Mouse (Mus musculus): ENCODE results near the gene Slc34a1. TPM values are rescaled to one million over a fixed set of nuclear protein-coding genes. Genes with fewer than 3 reads are reported as not detected.

Gene Slc34a1
- polyA plus RNA-seq, 1 experiment from 2014 or later, result 0.06 TPM

DNA sequence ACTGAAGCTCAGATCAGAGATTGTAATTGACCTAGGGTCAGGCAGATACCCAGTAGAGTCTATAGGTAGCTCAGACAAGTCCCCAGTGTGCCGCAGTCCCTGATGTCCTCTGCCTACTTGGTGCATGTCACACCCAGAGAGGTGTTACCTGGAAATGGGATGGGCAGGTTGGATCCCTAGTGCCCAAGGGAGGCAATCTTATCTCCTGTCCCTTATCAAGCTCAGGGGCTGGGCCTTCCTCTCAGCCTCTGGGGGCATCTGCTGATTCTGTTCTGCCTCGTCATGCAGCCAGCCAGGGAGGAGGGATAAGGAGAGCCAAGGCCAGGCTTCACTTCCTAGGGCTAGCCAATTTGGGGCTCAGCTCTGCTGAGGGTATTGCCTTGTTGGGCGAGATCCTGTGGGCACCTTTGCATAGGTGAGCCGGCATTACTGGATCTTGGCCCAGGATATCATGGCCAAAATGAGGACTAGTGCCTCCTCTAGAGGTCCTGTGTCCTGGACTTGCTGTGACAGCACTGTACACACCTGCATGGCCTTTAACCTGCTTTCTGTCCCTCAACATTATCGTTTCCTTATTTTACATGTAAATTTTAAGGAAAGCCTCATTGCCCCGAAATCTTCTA is 48.6 kb downstream of the Slc34a1 start:
- no peaks in the 10 kb centered on the region for H3K9me3 ChIP-seq
- H3K27ac ChIP-seq, result peak overlapping the region; percentile 99; the same call in 1 of the 2 replicates
- H3K4me1 ChIP-seq, result peaks cover 29% of the 10 kb centered on the region
- no peak for ATAC-seq (ENCODE audit: insufficient read depth, low FRiP score, low read depth)
- peak overlapping the region; percentile 74 for H3K4me3 ChIP-seq (replicated peaks)
- H3K36me3 ChIP-seq, result peaks cover 15% of the 10 kb centered on the region
- WGBS, result 73% methylated on average over 6 of the region's 6 CpGs
- H3K27me3 ChIP-seq (replicated peaks), result no peaks in the 10 kb centered on the region
- H3K4me2 ChIP-seq, result peak overlapping the region; percentile 83
- no peak overlapping the region for H3K9ac ChIP-seq

- H3K36me3 ChIP-seq, result peaks cover 24% of the 10 kb centered on the region
- H3K27me3 ChIP-seq (replicated peaks), result no peaks in the 10 kb centered on the region
- H3K9me3 ChIP-seq, result no peaks in the 10 kb centered on the region
- no peak overlapping the region for H3K4me3 ChIP-seq (replicated peaks)
- H3K27ac ChIP-seq, result no peak overlapping the region
- no peak overlapping the region for H3K9ac ChIP-seq
- WGBS, result 48% methylated on average over 3 of the region's 3 CpGs
- peaks cover 33% of the 10 kb centered on the region for H3K4me1 ChIP-seq
- ATAC-seq (ENCODE audit: insufficient read depth, low FRiP score, low read depth), result no peak
- H3K4me2 ChIP-seq, result peak overlapping the region; percentile 83; the same call in 1 of the 2 replicates
These were observed 49.6 kb downstream of the Slc34a1 start for GRCm38 (mm10) chr13:55447543-55447943.

DNA sequence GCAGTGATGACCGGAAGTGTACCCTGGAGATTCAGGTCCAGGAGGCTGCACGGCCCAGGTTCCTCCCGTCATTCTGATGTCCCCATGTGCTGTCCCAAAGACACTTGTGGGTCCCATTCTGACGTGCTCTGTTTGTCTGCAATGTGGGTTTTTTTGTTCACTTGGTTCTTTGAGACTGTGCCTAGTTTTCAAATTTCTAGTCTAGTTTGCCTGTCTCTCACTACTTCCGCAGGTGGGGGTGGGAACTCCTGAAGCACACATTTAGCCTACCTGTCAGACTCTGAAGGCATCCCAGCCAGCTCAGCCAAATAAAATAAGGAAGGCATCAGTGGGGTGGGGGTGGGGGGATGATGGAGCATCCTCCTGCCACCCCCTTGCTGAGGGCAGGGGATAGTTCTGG is 50.1 kb downstream of the Slc34a1 start:
- Histone ChIP-seq H3K4me1 (peaks cover 33% of the 10 kb centered on the region), H3K36me3 (peaks cover 30% of the 10 kb centered on the region), H3K9me3 (no peaks in the 10 kb centered on the region), H3K9ac (no peak overlapping the region), H3K4me2 (no peak overlapping the region), H3K27ac (no peak overlapping the region), H3K4me3 (replicated peaks) (no peak overlapping the region), H3K27me3 (replicated peaks) (no peaks in the 10 kb centered on the region)
- 90% methylated on average over 5 of the region's 5 CpGs for WGBS
- ATAC-seq (ENCODE audit: insufficient read depth, low FRiP score, low read depth), result no peak

- WGBS, result 91% methylated on average over 9 of the region's 9 CpGs
- H3K4me1 ChIP-seq, result peaks cover 33% of the 10 kb centered on the region
- H3K4me3 ChIP-seq (replicated peaks), result no peak overlapping the region
- ATAC-seq (ENCODE audit: insufficient read depth, low FRiP score, low read depth), result no peak
- no peak overlapping the region for H3K9ac ChIP-seq
- no peak overlapping the region for H3K4me2 ChIP-seq
- H3K9me3 ChIP-seq, result no peaks in the 10 kb centered on the region
- no peak overlapping the region for H3K27ac ChIP-seq
- peaks cover 39% of the 10 kb centered on the region for H3K36me3 ChIP-seq
- no peaks in the 10 kb centered on the region for H3K27me3 ChIP-seq (replicated peaks)
These were observed 51.2 kb downstream of the Slc34a1 start for GRCm38 (mm10) chr13:55449205-55449604.

DNA sequence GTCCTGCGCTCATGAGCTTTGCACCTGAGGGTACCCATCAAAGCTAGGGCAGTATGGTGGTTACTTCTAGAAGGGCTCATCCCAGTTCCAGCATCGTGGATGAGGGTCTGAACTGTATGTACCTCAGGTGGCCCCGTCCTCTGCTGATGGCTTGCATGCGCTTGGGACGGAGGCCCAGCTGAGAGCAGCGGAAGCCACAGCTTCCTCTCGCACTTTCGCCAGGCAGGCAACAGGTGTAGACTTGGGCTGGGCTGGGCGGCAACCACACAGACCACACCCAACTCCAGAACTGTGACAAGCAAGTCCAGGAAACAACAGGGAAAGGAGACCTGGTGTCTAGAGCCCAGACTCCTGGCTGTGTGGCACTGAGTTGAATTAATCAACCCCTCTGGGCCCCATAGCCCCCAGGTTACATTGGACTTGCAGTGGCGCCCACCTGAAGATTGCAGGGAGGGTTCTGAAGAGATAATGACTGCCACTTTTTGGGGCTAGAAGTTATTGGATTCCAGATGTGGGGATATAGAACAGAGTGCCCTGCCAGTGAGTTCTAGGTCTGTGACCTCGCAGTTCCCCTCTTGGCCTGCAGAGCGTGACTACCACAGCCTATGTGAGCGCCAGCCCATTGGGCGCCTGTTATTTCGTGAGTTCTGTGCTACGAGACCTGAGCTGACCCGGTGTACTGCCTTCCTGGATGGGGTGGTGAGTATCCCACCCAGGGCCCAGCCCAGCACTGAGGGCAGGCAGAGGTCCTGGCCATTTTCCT is 51.9 kb downstream of the Slc34a1 start:
- Histone ChIP-seq H3K9ac (no peak overlapping the region), H3K4me3 (replicated peaks) (no peak overlapping the region), H3K27me3 (replicated peaks) (no peaks in the 10 kb centered on the region), H3K27ac (no peak overlapping the region), H3K4me2 (no peak overlapping the region), H3K4me1 (peaks cover 33% of the 10 kb centered on the region), H3K36me3 (peaks cover 44% of the 10 kb centered on the region), H3K9me3 (no peaks in the 10 kb centered on the region)
- ATAC-seq (ENCODE audit: insufficient read depth, low FRiP score, low read depth), result no peak
- 87% methylated on average over 17 of the region's 17 CpGs for WGBS

DNA sequence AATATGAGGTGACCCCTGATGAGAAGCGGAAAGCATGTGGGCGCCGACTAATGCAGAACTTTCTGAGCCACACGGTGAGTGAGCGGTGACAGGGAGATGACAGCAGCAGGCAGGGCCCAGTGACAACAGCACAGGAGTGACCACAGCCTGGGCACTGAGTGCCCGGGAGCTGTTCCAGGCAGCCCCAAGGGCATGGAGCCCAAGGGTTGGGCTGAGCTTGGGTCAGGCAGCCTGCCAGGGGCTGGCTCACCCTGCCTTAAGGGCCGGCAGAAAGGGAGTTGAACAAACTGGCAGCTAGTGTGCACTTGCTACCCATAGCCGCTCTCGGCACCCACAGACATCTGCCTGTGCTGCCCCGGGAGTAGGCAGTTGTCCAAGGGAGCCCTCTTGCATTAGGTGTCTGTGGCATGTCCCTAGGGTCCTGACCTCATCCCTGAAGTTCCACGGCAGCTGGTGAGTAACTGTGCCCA is 52.6 kb downstream of the Slc34a1 start:
- ATAC-seq (ENCODE audit: insufficient read depth, low FRiP score, low read depth), result no peak
- no peak overlapping the region for H3K4me2 ChIP-seq
- 90% methylated on average over 11 of the region's 11 CpGs for WGBS
- no peak overlapping the region for H3K27ac ChIP-seq
- peaks cover 33% of the 10 kb centered on the region for H3K4me1 ChIP-seq
- H3K9ac ChIP-seq, result no peak overlapping the region
- H3K36me3 ChIP-seq, result peaks cover 44% of the 10 kb centered on the region
- H3K27me3 ChIP-seq (replicated peaks), result no peaks in the 10 kb centered on the region
- no peak overlapping the region for H3K4me3 ChIP-seq (replicated peaks)
- H3K9me3 ChIP-seq, result no peaks in the 10 kb centered on the region

DNA sequence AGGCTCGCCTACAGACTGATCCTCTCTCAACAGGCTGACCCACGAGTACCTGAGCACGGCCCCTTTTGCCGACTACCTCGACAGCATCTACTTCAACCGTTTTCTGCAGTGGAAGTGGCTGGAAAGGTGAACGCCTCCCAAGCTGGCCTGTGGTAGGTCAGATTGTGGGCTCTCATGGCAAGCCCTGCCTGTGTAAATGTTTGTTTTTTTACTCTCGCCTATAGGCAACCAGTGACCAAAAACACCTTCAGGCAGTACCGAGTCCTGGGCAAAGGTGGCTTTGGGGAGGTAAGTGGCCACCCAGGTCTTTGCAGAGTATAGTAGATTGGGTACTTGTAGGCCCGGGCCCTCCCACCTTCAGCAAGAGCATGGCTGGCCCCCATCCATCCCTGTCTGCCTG is 53.3 kb downstream of the Slc34a1 start:
- Histone ChIP-seq H3K27me3 (replicated peaks) (no peaks in the 10 kb centered on the region), H3K4me3 (replicated peaks) (no peak overlapping the region), H3K27ac (peak overlapping the region; percentile 40; the same call in 1 of the 2 replicates), H3K9me3 (no peaks in the 10 kb centered on the region), H3K36me3 (peaks cover 49% of the 10 kb centered on the region), H3K4me2 (no peak overlapping the region), H3K4me1 (peaks cover 27% of the 10 kb centered on the region), H3K9ac (no peak overlapping the region)
- WGBS, result 85% methylated on average over 10 of the region's 10 CpGs
- ATAC-seq (ENCODE audit: insufficient read depth, low FRiP score, low read depth), result no peak

GRCm38 (mm10) chr13:55451785-55452549 is 54.0 kb downstream of the Slc34a1 start:
- H3K4me2 ChIP-seq, result no peak overlapping the region
- ATAC-seq (ENCODE audit: insufficient read depth, low FRiP score, low read depth), result peak; percentile 44; the same call in 1 of the 2 replicates
- WGBS, result 82% methylated on average over 16 of the region's 16 CpGs
- H3K4me3 ChIP-seq (replicated peaks), result no peak overlapping the region
- H3K27me3 ChIP-seq (replicated peaks), result no peaks in the 10 kb centered on the region
- no peak overlapping the region for H3K9ac ChIP-seq
- peak overlapping the region; percentile 40; the same call in 1 of the 2 replicates for H3K27ac ChIP-seq
- peaks cover 21% of the 10 kb centered on the region for H3K4me1 ChIP-seq
- no peaks in the 10 kb centered on the region for H3K9me3 ChIP-seq
- peaks cover 52% of the 10 kb centered on the region for H3K36me3 ChIP-seq

GRCm38 (mm10) chr13:55462965-55463364 is 65.0 kb downstream of the Slc34a1 start:
- Histone ChIP-seq H3K9ac (no peak overlapping the region), H3K27me3 (replicated peaks) (no peaks in the 10 kb centered on the region), H3K4me3 (replicated peaks) (no peak overlapping the region), H3K9me3 (no peaks in the 10 kb centered on the region), H3K4me2 (no peak overlapping the region), H3K36me3 (peaks cover 18% of the 10 kb centered on the region), H3K4me1 (peaks cover 13% of the 10 kb centered on the region; the same call in 1 of the 2 replicates), H3K27ac (no peak overlapping the region)
- no peak for ATAC-seq (ENCODE audit: insufficient read depth, low FRiP score, low read depth)
- 47% methylated on average over 2 of the region's 2 CpGs for WGBS

- Histone ChIP-seq H3K9me3 (no peaks in the 10 kb centered on the region), H3K36me3 (peaks cover 14% of the 10 kb centered on the region), H3K27me3 (replicated peaks) (no peaks in the 10 kb centered on the region), H3K9ac (no peak overlapping the region), H3K4me3 (replicated peaks) (peak overlapping the region; percentile 59), H3K4me2 (peak overlapping the region; percentile 98), H3K27ac (no peak overlapping the region), H3K4me1 (peaks cover 13% of the 10 kb centered on the region; the same call in 1 of the 2 replicates)
- ATAC-seq (ENCODE audit: insufficient read depth, low FRiP score, low read depth), result no peak
- WGBS, result 17% methylated on average over 14 of the region's 14 CpGs
These were observed 65.5 kb downstream of the Slc34a1 start for GRCm38 (mm10) chr13:55463399-55464026.
